Mouse (Mus musculus) forebrain, embryonic 11.5 days (tissue): ENCODE measurements around the gene Kmt2a. TPM values are rescaled to one million over a fixed set of nuclear protein-coding genes. Genes with fewer than 3 reads are reported as not detected.
"Not testable (repeated sequence)": the region's sequence is repeated elsewhere in the genome, so short reads cannot be mapped to it uniquely, and the experiment has no call there.

Experiments used
- ATAC-seq: fragments of 200-750 bp; cut with Nextera tagmentation; replicated peaks from 2 replicates; pipeline ENCODE4 v1.8.0; 2017; ENCODE audit warnings: moderate TSS enrichment; ENCODE audit not compliant: low FRiP score
- DNase-seq: peaks from one replicate; pipeline ENCODE4 v3.0.0-alpha.2; 2017; ENCODE audit warnings: low spot score
- H3K27ac ChIP-seq: fragments of 300-500 bp; sonication (generic); 2 replicates; pipeline ENCODE4 v1.5.1; 2014; ENCODE audit warnings: low read depth, low read length
- H3K27me3 ChIP-seq: fragments of 300-500 bp; sonication (generic); 2 replicates; pipeline ENCODE4 v1.6.1; 2014; ENCODE audit warnings: mild to moderate bottlenecking, low read length, mixed read lengths; ENCODE audit not compliant: control insufficient read depth, insufficient read depth
- H3K36me3 ChIP-seq: fragments of 300-500 bp; sonication (generic); 2 replicates; pipeline ENCODE4 v1.6.1; 2014; ENCODE audit warnings: mild to moderate bottlenecking, low read length, moderate library complexity, mixed read lengths; ENCODE audit not compliant: control insufficient read depth, insufficient read depth
- H3K4me1 ChIP-seq: fragments of 300-500 bp; sonication (generic); replicated peaks from 2 replicates; pipeline ENCODE4 v1.6.1; 2014; ENCODE audit warnings: low read length, mixed read lengths; ENCODE audit not compliant: control insufficient read depth, insufficient read depth
- H3K4me2 ChIP-seq: fragments of 300-500 bp; sonication (generic); 2 replicates; pipeline ENCODE4 v1.6.1; 2014; ENCODE audit warnings: low read depth, mild to moderate bottlenecking, low read length, moderate library complexity, mixed read lengths; ENCODE audit not compliant: severe bottlenecking
- H3K4me3 ChIP-seq: fragments of 300-500 bp; sonication (generic); 2 replicates; pipeline ENCODE4 v1.5.1; 2014; ENCODE audit warnings: low read depth, low read length
- H3K9ac ChIP-seq: fragments of 300-500 bp; sonication (generic); 2 replicates; pipeline ENCODE4 v1.6.1; 2014; ENCODE audit warnings: low read length
- H3K9me3 ChIP-seq: fragments of 300-500 bp; sonication (generic); 2 replicates; pipeline ENCODE4 v1.6.1; 2016; ENCODE audit warnings: low read length, mixed read lengths; ENCODE audit not compliant: control insufficient read depth
- WGBS: fragments of 180-500 bp; shearing (Covaris S2); extraction: QIAGEN DNeasy Blood & Tissue Kit; methylation state at CpG from one replicate; pipeline ENCODE4 v1.1.7; 2014; 5-methylcytosine and 5-hydroxymethylcytosine counted together
- polyA plus RNA-seq: library from polyadenylated mRNA; unstranded; fragments of >200 nt; fragmentation: Nextera tagmentation; extraction: Ambion mirVana; gene quantifications from 2 replicates; pipeline ENCODE4 v1.2.1, GENCODE M21; 2014

Gene Kmt2a
- polyA plus RNA-seq, 1 experiment from 2014 or later = 23.2 TPM

DNA sequence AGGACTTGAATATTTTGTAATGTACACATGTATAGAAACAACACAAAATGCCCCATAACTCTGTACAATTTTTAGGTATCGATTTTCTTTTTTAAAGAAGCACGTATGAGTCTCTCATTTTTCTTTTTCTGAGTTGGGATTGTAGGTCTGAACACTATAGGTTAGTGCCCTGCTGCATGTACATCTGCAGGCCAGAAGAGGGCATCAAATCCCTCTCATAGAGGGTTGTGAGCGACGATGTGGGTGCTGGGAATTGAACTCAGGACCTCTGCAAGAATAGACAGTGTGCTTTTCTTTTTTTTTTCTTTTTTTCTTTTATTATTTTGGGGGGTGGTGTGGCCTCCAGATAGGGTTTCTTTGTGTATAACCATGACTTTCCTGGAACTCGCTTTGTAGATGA lies 109.7 kb downstream of the Kmt2a start:
- WGBS = 90% methylated on average over 5 of the region's 5 CpGs
- no peak overlapping the region for H3K4me3 ChIP-seq
- H3K36me3 ChIP-seq = no peaks in the 10 kb centered on the region
- no peaks in the 10 kb centered on the region for H3K9me3 ChIP-seq
- no peak overlapping the region for H3K9ac ChIP-seq
- ATAC-seq = no peak
- H3K27ac ChIP-seq = no peak overlapping the region
- H3K27me3 ChIP-seq = no peaks in the 10 kb centered on the region
- 0 out of 2 replicates have a peak, but pooled peaks cover 1% of the 10 kb centered on the region for H3K4me1 ChIP-seq
- DNase-seq = no peak
- H3K4me2 ChIP-seq = no peak overlapping the region

DNA sequence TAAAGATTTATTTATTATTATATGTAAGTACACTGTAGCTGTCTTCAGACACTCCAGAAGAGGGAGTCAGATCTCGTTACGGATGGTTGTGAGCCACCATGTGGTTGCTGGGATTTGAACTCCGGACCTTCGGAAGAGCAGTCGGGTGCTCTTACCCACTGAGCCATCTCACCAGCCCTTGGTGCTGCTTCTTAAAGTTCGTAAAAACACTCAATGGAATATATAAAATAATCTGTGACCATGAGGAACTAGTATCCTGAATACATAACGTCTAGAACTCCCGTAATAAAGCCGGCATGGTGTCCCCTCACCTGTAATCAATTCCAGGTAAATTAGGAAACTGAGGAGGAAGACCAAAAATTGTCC lies 113.1 kb downstream of the Kmt2a start:
- H3K27me3 ChIP-seq, H3K9ac ChIP-seq, ATAC-seq, H3K9me3 ChIP-seq, DNase-seq, H3K4me1 ChIP-seq, H3K36me3 ChIP-seq, H3K27ac ChIP-seq: not testable (repeated sequence)
- peak overlapping the region; percentile 99 for H3K4me3 ChIP-seq
- H3K4me2 ChIP-seq = peak overlapping the region; percentile 27; the same call in 1 of the 2 replicates
- WGBS = 47% methylated on average over 7 of the region's 9 CpGs

DNA sequence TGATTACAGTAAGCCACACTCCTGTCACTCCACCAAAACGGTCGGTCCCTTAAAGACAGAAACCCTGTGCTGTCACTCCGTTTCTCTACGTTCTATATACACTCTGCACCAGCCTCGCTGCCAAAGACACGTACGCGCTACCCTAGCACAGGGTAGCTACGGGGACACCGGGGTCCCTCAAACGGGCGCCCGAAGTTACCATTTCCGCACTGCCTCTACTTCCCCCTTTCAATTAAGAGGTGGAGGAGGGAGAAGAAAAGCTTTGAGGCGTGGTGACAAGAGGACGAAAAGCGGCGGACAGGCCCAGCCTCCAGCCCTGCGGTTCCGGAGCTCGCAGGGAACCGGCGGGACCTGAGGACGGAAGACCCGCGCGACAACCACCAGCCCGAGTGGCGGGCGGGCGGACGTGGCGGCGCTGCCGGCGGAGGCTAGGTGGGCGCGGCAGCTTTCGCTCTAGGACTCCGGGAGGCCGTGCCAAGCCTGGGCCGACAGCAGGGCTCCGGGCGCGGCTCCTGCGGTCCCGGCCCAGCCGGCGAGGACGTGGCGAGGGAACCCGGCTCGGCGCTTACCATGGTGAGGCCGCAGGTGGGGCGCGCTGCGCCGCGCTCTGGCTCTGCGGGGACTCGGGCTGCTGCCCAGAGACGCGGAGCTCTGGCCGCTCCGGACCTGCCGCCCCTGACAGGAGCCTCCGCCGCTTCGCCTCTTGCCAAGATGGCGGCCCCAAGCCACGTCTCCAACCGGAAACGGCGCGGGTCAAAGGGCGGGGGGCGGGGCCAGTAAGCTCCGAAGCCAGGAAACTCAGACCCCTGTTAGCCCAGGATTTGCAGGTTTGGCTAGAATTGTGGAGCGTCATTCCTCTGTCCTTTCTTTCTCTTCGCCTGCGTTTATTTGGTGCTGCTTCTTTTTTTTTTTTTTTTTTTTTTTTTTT lies 113.7 kb downstream of the Kmt2a start, which contains the start of the genes Arcn1 and Ift46:
TSS of gene Arcn1 (minus strand) at position 745 of the 928 bp plus-strand sequence.
TSS of gene Ift46 (plus strand) at position 808 of the 928 bp plus-strand sequence.
- Histone ChIP-seq H3K4me3 (peak within 1 kb of the TSS; percentile 99), H3K36me3 (no peaks in the 10 kb centered on the region), H3K27ac (peak within 1 kb of the TSS; percentile 82), H3K9ac (peak within 1 kb of the TSS; percentile 94), H3K4me2 (peak within 1 kb of the TSS; percentile 94), H3K27me3 (no peaks in the 10 kb centered on the region), H3K4me1 (0 out of 2 replicates have a peak, but pooled peaks cover 7% of the 10 kb centered on the region), H3K9me3 (no peaks in the 10 kb centered on the region)
- under 1% methylated on average over 65 of the region's 82 CpGs for WGBS
- peak; percentile 95 for DNase-seq
- peak; percentile 86 for ATAC-seq

DNA sequence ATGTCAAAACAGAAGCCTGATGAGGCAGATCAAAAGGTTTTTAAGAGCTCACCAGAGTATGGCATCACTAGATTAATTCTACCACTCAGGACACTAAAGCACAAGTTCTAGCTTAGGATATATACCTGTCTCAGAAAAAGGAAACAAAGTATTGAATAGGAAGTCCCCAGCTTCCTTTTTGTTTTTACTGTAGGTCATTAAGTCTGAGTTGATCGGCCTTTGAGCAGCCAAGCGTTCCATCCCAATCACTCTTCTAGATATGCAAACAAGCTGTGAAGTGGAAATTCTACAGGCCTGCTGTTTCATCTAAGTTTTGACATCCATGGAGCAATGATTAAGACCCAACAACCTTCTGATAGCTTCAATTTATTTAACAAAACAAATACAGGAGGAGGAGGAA lies 120.2 kb downstream of the Kmt2a start:
- Histone ChIP-seq H3K4me3 (no peak overlapping the region), H3K27me3 (no peaks in the 10 kb centered on the region), H3K9ac (no peak overlapping the region), H3K27ac (no peak overlapping the region), H3K9me3 (no peaks in the 10 kb centered on the region), H3K4me2 (no peak overlapping the region), H3K4me1 (0 out of 2 replicates have a peak, but pooled peaks cover 4% of the 10 kb centered on the region), H3K36me3 (no peaks in the 10 kb centered on the region; the same call in 1 of the 2 replicates)
- 88% methylated on average over 2 of the region's 2 CpGs for WGBS
- no peak for DNase-seq
- ATAC-seq = no peak

Other genes starting within 250 kb of the Kmt2a start
- not detected in 2 replicates for gene Treh, start 208.1 kb downstream of the Kmt2a start, polyA plus RNA-seq
- gene Phldb1, start 146.1 kb downstream of the Kmt2a start, polyA plus RNA-seq = 43.5 and 46.0 TPM in 2 replicates
- 171 and 185 TPM in 2 replicates for gene Arcn1, start 113.5 kb downstream of the Kmt2a start, polyA plus RNA-seq
- 121 TPM in 2 replicates for gene Ift46, start 113.4 kb downstream of the Kmt2a start, polyA plus RNA-seq
- 2.4 and 3.6 TPM in 2 replicates for gene Tmem25, start 82.0 kb downstream of the Kmt2a start, polyA plus RNA-seq
- not detected in 2 replicates for gene Ttc36, start 78.2 kb downstream of the Kmt2a start, polyA plus RNA-seq
- 496 and 546 TPM in 2 replicates for gene Atp5l, start 39.4 kb upstream of the Kmt2a start, polyA plus RNA-seq
- 32.0 and 32.6 TPM in 2 replicates for gene Ube4a, start 84.3 kb upstream of the Kmt2a start, polyA plus RNA-seq
- gene Cd3g, start 99.1 kb upstream of the Kmt2a start, polyA plus RNA-seq = not detected in 2 replicates
- gene Cd3d, start 100.5 kb upstream of the Kmt2a start, polyA plus RNA-seq = not detected in 2 replicates
- gene Cd3e, start 128.3 kb upstream of the Kmt2a start, polyA plus RNA-seq = not detected in 2 replicates
- gene Mpzl2, start 158.5 kb upstream of the Kmt2a start, polyA plus RNA-seq = 1.8 and 2.5 TPM in 2 replicates
- gene Mpzl3, start 173.9 kb upstream of the Kmt2a start, polyA plus RNA-seq = 2.2 and 2.7 TPM in 2 replicates
- gene Jaml, start 197.9 kb upstream of the Kmt2a start, polyA plus RNA-seq = not detected in 2 replicates
- 2.9 and 3.2 TPM in 2 replicates for gene Scn2b, start 236.5 kb upstream of the Kmt2a start, polyA plus RNA-seq